Mouse (Mus musculus) macrophage (primary cell): ENCODE results near the gene Abcb11. TPM values are rescaled to one million over a fixed set of nuclear protein-coding genes. Genes with fewer than 3 reads are reported as not detected.
"Not testable (repeated sequence)": the region's sequence is repeated elsewhere in the genome, so short reads cannot be mapped to it uniquely, and the experiment has no call there.

Experiments
- H3K27ac ChIP-seq: fragments of 350-480 bp; formaldehyde crosslinking; 2 replicates; pipeline ENCODE4 v1.9.0; 2021
- H3K36me3 ChIP-seq: fragments of 350-480 bp; formaldehyde crosslinking; 2 replicates; pipeline ENCODE4 v1.9.0; 2021; ENCODE audit errors: inconsistent target
- H3K4me3 ChIP-seq: fragments of 350-480 bp; formaldehyde crosslinking; 2 replicates; pipeline ENCODE4 v1.9.0; 2021; ENCODE audit errors: inconsistent target
- H3K79me2 ChIP-seq: fragments of 350-480 bp; formaldehyde crosslinking; 2 replicates; pipeline ENCODE4 v1.9.0; 2021; ENCODE audit errors: inconsistent target
- WGBS: methylation state at CpG from one replicate; pipeline ENCODE4 v1.1.7; 2026; ENCODE audit warnings: inconsistent platforms; ENCODE audit not compliant: missing documents; 5-methylcytosine and 5-hydroxymethylcytosine counted together
- polyA plus RNA-seq: library from polyadenylated mRNA; stranded (reverse); fragments of 250-400 nt; gene quantifications from 3 replicates; pipeline ENCODE4 v1.2.4, GENCODE M21; 2018; ENCODE audit warnings: inconsistent platforms

Abcb11 gene
- polyA plus RNA-seq, 1 experiment from 2014 or later = not detected

DNA sequence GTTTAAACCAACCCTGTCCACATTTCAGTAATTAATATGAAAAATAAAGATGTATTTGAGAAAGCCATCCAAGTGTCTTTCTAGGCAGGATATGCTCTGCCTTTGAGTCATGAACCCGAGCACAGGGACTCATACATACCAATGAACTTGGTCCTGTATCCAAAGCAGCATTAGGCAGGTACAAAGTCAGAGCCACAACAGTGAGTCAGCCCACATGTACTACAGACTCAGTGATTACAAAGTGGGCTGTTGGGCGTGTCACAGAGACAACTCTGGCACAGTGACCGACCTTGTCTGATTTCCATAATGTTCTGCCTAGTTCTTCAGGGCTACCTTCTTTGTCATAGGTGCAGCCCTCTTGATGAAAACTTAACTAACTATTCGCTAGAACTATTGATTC, 19.4 kb downstream of the Abcb11 start:
- Histone ChIP-seq H3K79me2 (no peaks in the 10 kb centered on the region), H3K27ac (no peak overlapping the region), H3K36me3 (no peaks in the 10 kb centered on the region), H3K4me3 (no peak overlapping the region)
- WGBS = 90% methylated on average over 4 of the region's 4 CpGs

DNA sequence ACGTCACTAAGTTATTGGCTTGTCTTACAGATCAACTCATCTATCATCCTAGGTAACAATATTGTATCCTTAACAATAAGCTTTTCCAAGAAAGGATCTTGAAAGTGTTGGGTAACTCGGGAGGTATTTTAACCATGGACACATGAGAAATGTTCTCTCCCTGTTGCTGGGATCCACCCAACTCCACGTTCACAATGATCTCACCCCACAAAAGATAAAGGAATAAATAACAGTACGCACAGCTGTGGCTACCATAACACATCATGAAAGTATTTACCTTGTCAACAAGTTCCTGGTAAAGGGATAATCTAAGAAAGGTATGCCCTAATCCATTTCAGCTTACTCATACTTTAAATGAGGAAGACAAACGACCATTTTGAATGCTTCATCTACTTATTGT, 21.0 kb downstream of the Abcb11 start:
- 84% methylated on average over 5 of the region's 5 CpGs for WGBS
- no peaks in the 10 kb centered on the region for H3K79me2 ChIP-seq
- H3K36me3 ChIP-seq = no peaks in the 10 kb centered on the region

DNA sequence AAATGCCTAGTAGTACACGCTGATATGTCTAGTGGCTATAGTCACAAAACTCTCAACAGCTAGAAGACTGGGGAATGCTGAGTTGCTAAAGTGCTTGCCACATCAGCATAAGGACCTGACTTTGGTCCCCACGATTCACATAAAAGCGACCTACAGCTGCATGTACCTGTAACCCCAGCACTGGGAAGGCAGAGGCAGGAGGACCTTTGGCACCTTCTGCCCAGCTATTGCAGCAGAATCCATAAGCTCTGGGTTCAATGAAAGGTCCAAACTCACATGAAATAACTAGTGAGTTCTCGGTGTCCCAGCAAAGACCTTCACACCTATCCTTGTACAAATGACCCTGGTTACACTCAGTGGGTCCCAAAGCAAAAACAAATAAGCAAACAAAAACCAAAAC, 31.1 kb downstream of the Abcb11 start:
- Histone ChIP-seq H3K4me3 (no peak overlapping the region), H3K36me3 (no peaks in the 10 kb centered on the region), H3K27ac (no peak overlapping the region), H3K79me2 (no peaks in the 10 kb centered on the region)
- 96% methylated on average over 4 of the region's 4 CpGs for WGBS

More for the DNA sequence above, 21.0 kb downstream of the Abcb11 start:
- no peak overlapping the region for H3K27ac ChIP-seq
- no peak overlapping the region for H3K4me3 ChIP-seq

DNA sequence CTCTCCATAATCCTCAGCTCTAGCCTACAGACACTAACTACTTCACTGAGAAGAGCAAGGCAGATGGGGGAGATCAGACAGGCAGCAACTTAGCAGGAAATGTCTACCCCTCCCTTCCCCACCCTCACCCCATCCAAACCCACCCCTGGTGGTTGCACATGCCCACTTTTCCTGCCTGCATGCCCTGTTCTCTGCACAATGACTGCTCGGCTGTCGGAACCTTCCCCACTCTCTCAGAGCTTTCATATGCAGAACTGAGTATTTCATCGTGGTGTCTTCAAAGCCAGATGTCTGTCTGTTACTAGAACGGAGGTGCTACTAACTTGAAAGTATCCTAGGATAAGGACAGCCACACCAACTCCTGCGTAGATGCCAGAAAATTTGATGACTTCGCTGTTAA, 34.3 kb downstream of the Abcb11 start:
- Histone ChIP-seq H3K27ac (no peak overlapping the region), H3K79me2 (no peaks in the 10 kb centered on the region), H3K36me3 (no peaks in the 10 kb centered on the region), H3K4me3 (no peak overlapping the region)
- 70% methylated on average over 6 of the region's 6 CpGs for WGBS

DNA sequence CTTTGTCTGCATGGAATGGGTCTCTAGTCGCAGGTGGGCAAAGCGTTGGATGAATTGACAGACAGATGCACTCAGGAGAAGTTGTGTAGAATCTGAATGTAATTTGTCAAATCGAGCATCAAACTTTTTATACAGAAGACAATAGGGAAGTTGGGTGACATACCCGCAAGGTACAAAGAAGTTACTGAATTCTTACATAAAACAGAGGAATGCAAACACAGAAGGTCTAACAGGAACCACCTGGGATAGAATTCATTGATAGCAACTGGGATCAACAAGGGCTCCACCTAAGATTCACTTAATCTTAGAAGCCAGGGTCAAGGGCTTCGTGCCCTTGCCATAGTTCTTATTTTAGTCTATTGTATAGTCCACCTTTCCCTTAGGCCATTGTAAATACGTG, 41.8 kb downstream of the Abcb11 start:
- 91% methylated on average over 4 of the region's 6 CpGs for WGBS
- not testable (repeated sequence) for H3K36me3 ChIP-seq, H3K27ac ChIP-seq, H3K4me3 ChIP-seq, H3K79me2 ChIP-seq

DNA sequence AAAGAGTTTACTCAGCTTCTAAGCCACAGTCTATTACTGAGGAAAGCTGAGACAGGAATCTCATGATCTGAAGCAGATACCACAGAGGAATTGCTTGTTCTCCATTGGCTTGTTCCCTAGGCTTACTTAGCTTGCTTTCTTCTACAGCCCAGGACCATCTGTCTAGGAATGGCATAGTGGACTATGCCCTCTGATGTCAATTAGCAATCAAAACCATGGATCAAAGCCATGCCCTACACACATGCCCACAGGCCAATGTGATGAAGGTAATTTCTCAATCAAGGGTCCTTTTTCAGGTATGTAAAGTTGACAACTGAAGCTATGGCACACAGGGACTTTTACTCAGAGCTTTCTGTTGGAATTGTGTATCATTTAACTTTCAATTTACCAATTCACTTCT, 47.9 kb downstream of the Abcb11 start:
- Histone ChIP-seq H3K27ac (no peak overlapping the region), H3K36me3 (no peaks in the 10 kb centered on the region), H3K79me2 (no peaks in the 10 kb centered on the region), H3K4me3 (no peak overlapping the region)

DNA sequence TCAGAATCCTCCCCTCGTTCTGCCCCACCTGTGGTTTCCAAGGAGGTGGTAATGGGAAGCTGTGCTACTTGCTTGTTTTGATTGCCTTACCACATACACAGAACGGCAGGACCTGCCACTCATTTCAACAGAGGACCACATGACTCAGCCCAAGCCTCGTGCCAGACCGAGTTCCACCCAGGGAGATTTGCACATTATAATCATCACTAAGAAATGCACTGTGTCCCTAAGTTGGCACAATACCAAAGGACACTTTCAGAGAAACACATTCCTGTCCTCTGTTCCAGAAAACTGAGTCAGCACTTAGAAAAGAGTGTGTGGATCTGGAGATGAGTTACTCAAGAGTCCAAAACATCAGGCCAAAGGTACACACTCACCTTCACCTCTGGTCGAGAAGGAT, 53.4 kb downstream of the Abcb11 start:
- Histone ChIP-seq H3K36me3 (no peaks in the 10 kb centered on the region), H3K79me2 (no peaks in the 10 kb centered on the region), H3K27ac (no peak overlapping the region), H3K4me3 (no peak overlapping the region)
- 18% methylated on average over 5 of the region's 5 CpGs for WGBS

DNA sequence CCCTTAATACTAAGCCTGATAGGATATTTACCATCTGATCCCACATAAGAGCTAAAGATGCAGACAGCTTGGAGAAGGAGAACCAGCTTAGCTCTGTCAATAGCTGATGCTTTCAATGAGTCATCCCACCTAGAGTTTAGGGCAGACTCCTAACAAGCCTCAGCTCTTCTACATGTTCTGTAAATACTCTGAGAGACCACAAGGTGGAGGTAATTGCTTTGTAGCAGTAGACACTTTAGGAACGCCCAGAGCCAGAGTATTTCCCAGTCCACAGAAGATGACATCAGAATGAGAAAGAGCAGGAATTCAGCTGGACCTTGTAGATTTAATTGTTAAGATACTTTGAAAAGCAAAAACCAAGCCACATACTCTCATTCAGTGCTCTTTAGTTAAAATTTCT, 66.5 kb downstream of the Abcb11 start:
- 6% methylated on average over 1 of the region's 1 CpGs for WGBS
- Histone ChIP-seq H3K36me3 (no peaks in the 10 kb centered on the region), H3K4me3 (no peak overlapping the region)

DNA sequence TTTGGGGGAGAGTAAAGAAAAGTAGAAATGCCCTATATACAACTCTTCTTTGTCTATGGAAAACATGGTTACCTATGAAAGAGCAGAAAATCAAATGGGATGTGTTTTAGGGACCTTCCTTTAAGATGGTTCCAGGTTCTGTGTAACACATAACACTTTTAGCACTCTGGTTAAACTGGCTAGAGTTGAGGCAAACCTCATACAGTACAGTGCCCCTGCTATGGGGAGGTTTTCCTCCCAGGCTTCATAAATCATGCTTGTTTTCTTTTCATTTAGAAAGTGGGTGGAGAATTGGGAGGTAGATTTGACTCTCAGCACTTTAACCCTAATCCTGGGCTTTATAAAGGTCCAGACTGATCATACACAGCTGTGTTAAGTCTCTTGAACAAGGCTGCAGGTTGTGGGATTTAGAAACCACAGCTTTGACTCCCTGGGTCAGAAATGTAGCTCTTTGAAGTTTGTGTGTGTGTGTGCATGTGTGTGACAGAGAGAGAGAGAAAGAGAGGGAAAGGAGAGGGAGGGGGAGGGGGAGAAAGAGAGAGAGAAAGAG, 78.3 kb downstream of the Abcb11 start:
- Histone ChIP-seq H3K79me2 (no peaks in the 10 kb centered on the region), H3K36me3 (no peaks in the 10 kb centered on the region)

More for the DNA sequence above, 66.5 kb downstream of the Abcb11 start:
- no peaks in the 10 kb centered on the region for H3K79me2 ChIP-seq
- H3K27ac ChIP-seq = no peak overlapping the region

DNA sequence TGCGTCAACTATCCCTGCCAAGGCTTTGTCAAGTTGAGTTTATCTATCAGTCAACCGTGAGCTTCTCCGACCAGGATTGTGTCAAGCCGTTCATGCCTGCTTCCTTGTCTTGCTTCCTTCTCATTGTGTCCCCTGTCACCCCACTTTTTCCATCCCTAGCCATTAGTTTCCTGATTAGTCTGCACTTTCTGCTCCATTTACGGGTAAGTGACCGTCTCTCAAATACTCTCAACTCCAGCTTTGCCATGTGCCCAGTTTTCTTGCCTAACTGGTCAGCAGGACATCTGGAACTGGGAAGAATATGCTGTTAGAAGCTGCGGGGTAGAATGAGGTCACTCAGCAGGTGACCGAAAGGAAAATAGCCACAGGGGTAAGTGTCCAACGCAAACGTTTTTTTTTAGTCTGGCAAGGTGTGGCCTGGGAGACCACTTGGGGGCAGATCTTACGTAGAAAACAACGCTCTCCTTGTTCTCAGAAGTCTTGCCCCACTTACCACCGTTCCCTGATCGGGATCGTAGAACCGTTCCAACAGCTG, 94.1 kb downstream of the Abcb11 start:
- Histone ChIP-seq H3K4me3 (no peak overlapping the region), H3K36me3 (no peaks in the 10 kb centered on the region), H3K79me2 (no peaks in the 10 kb centered on the region), H3K27ac (no peak overlapping the region)
- WGBS = 84% methylated on average over 16 of the region's 16 CpGs

More for the DNA sequence above, 78.3 kb downstream of the Abcb11 start:
- Histone ChIP-seq H3K27ac (no peak overlapping the region), H3K4me3 (no peak overlapping the region)

DNA sequence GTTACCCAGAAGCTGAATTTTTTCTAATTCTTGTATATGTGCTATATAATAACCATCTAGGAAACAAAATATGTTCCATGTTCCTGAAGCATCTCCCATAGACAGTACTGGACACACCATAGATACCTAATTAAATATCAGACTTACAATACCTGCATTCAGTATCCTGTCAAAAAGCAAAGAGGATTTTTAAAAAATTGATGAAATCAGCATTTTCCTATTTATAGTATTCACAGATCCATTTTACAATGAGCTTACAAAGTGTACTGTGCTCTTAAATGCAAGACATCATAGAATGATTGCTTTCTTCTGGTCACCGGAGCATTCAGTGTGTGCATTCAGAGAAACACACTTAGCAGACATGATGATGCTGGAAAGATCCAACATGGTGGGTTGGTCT, 95.3 kb downstream of the Abcb11 start:
- H3K27ac ChIP-seq = no peak overlapping the region
- H3K79me2 ChIP-seq = no peaks in the 10 kb centered on the region
- H3K36me3 ChIP-seq = no peaks in the 10 kb centered on the region
- WGBS = 100% methylated on average over 1 of the region's 1 CpGs
- no peak overlapping the region for H3K4me3 ChIP-seq

DNA sequence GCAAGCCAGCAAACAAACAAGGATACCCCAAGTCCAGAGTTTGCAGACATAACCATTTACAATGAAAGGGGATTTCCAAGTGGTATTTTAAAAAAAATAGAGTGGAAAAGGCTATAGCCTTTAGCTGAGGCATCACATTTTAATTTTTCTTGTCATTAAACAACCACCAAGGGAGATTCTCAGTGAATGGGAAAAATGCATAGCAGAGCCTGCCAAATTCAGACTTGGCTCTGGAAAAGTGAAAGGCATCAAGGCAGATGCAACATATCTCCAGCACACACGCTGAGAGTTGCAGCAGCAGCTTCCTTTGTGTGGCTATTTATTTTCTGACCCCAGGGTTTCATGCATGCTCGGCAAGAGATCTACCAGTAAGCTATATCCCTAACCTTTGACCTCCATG, 97.5 kb downstream of the Abcb11 start:
- 92% methylated on average over 2 of the region's 2 CpGs for WGBS
- Histone ChIP-seq H3K79me2 (no peaks in the 10 kb centered on the region), H3K36me3 (no peaks in the 10 kb centered on the region), H3K27ac (no peak overlapping the region), H3K4me3 (no peak overlapping the region)

DNA sequence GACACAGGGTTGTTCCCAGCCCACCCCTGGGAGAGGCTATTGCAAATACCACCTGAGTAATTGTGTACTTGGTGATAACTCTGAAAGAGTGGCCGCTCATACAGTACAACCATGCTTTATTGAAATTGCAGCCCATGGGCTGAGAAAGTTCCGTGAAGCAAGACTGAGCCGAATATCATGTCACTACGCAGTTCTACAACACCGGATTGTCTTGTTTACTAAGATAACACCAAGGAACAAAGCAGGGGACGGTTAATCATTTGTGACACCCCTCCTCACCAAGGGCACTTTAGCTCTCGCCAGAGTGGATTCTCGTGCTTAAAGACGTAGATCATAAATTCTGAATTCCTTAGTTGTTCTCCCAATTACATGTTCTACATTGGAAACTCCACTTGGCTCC, 103.1 kb downstream of the Abcb11 start:
- no peak overlapping the region for H3K27ac ChIP-seq
- no peaks in the 10 kb centered on the region for H3K79me2 ChIP-seq
- H3K36me3 ChIP-seq = no peaks in the 10 kb centered on the region
- H3K4me3 ChIP-seq = no peak overlapping the region
- 93% methylated on average over 9 of the region's 9 CpGs for whole genome bisulfite sequencing

DNA sequence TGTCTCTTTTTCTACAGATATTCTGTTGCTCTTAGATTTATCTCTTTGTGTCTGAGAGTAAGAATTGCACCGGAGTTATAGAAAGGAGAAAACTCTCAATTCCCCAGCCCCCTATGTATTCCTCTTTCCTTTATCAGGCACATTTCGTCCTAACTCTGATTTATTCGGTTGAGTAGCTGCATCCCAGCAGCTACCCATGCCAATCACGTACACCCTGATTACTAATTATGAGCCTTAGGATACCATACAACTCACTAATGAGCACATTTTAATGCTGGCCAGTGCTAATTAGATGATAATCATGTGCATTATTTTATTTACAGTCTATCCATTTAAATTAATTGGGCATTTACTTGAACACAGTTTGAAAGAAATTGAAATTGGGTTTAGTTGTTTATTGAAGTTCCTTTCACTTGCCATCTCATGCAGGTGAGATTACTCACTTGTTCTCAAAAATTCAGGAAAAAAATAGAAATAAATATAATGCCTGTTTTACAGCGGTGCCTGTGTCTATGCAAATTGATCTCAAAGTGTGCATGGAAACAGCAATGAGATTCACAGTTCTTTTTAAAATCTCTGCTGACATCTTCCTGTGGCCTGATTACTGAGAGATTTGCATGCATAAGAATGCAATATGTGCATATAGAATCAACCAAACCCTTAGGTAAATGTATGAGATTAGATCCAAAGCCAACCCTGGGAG, 107.3 kb downstream of the Abcb11 start:
- no peaks in the 10 kb centered on the region for H3K79me2 ChIP-seq
- H3K27ac ChIP-seq = no peak overlapping the region
- no peaks in the 10 kb centered on the region for H3K36me3 ChIP-seq
- no peak overlapping the region for H3K4me3 ChIP-seq
- 95% methylated on average over 5 of the region's 5 CpGs for WGBS

DNA sequence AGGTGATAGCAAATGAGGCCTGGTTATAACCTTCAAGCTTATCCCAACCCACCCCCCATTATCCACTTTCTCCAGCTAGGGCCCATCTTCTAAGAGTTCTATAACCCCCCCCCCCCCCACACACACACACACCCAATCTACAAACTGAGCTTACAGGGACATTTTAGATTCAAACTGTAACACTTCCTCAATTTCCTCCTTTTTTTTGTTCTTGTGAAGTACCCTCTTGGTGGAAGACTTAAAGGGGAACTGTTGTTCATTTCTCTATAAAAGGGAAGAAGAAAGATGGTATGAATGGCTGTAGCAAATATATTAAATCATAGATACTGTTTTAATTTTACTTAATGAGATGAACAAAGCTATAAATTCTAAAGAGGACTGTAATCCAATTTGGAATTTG, 110.3 kb downstream of the Abcb11 start:
- no peaks in the 10 kb centered on the region for H3K36me3 ChIP-seq
- no peak overlapping the region for H3K27ac ChIP-seq
- no peaks in the 10 kb centered on the region for H3K79me2 ChIP-seq
- H3K4me3 ChIP-seq = no peak overlapping the region

DNA sequence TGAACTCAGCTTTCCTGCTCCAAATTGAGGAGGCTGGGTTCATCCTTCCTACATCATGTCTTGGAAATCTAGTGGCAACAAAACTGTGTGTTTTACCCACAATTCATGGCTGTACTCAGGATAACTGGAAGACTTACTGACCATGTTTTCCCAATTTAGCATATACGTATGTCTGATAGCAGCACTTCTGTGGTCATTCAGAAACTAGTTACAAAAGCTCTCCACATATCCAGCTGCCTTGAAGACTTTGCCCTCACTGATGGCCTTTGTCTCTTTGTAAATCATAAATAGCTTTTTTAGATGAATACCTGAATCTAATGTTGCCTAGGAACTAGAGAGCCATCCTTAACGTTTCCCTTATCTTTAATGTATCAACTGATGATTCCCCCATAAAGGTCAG, 112.3 kb downstream of the Abcb11 start:
- Histone ChIP-seq H3K27ac (no peak overlapping the region), H3K36me3 (no peaks in the 10 kb centered on the region), H3K79me2 (no peaks in the 10 kb centered on the region), H3K4me3 (no peak overlapping the region)
- 81% methylated on average over 2 of the region's 2 CpGs for WGBS
